Mouse (Mus musculus): ENCODE results near the gene Tmprss2.
A peak's percentile ranks its signal among the peaks of the same experiment; 100 is the strongest.

The Tmprss2 gene

DNA sequence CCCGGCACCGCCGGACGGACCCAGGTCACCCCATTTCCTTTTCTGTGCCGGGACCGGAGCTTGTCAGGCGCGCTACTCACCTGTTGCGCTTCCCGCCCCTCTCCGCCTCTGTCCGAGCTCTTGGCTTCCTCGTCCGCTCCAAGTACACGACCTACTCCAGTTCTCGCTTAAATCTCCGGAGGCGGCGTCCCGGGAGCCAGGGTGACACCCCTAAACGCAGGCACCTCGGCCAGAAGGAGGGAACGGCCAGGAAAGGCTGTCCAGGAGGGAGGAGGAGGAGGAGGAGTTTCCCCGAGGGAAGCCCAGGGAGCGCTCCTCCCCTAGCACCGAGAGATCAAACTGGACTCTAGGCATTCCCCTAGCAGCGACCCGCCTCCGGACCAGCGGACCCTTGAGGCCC lies at the start of gene Tmprss2:
TSS of gene Tmprss2 (minus strand) at position 257 of the 400 bp plus-strand sequence.
- no peak for DNase-seq (ENCODE audit: low read depth, low spot score)

DNA sequence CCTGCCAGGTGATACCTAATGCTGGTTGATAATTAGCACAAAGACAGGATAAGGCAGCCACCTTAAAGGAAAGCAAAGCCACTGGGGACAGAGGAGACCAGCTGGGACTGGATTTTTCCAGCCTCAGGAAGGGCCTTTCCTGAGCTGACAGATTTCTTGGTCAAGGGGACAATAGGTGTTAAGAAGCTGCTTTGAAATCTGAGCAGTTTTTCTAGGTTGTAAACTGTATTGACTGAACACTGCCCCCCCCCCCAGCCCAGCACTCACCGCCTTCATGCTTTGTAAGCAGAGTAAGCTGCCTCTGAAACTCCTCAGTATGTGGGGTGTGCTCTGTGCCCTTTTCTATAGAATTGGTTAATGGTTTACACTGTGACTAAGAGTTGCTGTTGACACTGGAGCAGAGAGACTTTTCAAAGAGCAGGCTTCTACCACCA lies 48.2 kb upstream of the Tmprss2 start:
- DNase-seq (ENCODE audit: low read depth, low spot score), result no peak

DNA sequence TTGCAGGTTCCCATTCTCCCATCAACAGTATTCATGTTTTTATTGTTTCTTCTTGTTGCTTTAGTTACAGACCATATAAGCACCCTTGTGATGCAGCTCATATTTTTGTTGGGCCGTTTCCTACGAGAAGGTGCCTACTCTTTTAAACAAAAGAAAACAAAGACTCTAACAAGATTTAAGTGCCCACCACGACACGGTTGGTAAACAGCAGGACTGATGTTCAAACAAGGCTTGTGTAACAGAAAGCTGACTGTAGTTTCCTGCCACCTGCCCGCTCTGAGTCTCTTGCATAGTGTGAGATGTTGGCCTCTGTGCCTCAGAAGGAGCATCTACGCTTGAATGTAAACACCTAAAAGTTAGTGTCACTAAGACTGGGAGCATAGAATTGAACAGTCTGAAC lies 47.5 kb upstream of the Tmprss2 start:
- DNase-seq (ENCODE audit: low read depth, low spot score), result no peak

DNA sequence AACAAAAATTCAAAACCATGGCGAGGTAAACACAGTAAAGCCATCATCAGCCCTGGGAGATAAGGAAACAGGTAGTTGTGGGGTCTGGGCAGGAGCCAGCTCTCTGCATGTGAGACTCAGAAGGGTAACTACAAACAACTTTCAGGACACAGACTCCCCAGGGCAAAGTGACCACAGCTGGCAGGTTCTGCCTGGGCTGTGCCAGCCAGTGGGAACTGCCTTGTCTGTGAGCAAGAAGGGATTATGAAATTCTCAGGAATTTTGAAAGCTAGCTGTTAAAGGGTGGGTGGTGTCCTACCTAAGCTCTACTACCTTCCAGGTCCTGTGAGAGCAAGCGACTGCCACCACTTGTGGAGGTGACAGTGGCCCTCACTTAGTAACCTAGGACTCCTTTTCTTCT lies 44.8 kb upstream of the Tmprss2 start:
- DNase-seq (ENCODE audit: low read depth, low spot score), result no peak

DNA sequence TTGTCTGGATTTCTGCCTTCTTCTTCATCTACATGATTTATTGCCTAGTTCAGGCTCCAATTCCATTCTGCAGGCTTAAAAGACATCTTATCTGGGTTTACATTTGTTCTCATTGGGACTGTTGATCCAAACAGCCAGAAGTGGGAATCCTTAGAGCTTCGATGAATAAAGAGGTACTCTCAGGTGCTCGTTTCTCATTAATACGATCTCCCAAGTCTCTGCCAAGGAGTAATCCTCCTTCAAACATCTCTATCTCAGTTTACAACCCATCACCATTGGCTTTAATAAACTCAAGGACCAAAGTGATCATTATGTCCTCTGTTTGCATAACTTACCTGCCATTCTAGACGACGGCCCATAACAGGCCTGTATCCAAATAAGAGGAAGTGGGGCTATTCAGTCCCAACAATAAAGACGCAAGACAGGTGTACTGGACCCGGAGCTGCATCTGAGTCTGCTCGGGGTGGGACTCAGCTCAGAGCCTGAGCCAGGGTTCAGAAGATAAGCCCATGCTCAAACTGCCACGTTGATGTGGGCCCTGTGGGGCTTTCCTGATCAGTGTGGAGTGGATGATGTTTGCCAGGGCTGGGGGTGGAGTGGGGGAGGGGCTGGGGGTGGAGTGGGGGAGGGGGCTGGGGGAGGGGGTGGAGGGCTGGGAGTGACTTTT lies 38.7 kb upstream of the Tmprss2 start:
- no peak for DNase-seq (ENCODE audit: low read depth, low spot score)

DNA sequence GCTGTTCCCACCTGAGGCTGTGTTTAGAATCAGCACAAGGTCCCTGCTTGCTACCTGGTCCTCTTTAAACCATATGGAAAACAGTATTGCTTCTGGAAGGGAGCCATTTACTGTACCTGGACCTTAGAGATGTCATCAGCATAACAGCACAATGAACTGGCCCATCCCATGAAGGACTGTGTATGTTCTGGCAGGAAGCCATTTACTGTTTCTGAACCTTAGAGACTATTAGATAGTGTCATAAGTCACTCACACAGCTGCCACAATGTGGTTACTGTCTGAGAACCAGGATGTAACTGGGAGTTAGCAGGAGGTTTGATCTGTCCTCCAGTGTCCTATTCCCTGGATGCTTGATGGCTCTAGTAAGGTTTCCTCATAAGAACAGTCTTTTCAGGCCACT lies 33.7 kb upstream of the Tmprss2 start:
- DNase-seq (ENCODE audit: low read depth, low spot score), result no peak

DNA sequence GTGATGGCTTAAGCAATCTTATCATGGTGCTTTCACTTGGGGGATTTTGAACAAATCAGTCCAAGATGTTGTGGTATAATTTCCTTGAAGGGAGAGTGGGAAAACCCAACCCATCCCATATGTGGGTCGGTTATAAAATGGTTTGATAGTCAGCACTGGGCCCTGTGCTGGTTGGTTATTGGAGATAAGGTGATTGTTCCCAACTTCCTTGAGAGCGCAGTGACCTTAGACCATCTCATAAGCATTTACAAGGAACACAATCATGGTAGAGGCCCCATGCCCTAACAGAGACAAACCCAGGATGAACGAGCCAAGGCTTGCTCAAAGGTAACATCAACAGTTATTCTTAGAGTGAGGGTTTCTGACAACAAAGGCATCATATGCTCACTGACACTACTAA lies 28.6 kb upstream of the Tmprss2 start:
- no peak for DNase-seq (ENCODE audit: low read depth, low spot score)

DNA sequence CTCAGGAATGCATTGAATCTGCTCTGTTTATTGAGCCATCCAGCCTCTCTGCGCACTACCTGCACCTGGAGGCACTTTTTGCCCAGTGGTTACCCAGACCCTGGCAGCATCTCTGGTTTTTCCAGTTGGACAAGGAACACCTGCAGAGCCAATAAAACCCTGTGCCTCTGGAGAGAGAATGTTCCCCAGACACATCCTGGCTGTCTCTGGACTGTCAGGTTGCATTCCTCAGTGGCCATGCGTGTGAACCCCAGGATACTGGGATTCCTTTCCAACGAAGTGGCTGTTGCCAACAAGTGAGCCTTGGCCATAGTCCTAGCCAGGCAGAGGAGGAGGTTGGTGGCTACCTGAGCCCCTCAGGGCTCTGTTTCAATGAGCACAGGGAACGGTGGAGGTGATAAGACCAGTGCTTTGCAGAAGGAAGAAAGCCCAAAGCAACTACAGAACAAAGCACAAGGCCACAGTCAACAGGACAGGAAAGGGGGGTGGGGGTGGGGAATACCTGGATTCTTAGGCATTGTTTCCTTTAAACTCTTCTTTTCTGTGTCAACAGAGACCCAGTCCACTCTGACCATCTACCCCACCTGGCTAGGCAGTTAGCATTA lies 22.0 kb upstream of the Tmprss2 start:
- no peak for DNase-seq (ENCODE audit: low read depth, low spot score)

DNA sequence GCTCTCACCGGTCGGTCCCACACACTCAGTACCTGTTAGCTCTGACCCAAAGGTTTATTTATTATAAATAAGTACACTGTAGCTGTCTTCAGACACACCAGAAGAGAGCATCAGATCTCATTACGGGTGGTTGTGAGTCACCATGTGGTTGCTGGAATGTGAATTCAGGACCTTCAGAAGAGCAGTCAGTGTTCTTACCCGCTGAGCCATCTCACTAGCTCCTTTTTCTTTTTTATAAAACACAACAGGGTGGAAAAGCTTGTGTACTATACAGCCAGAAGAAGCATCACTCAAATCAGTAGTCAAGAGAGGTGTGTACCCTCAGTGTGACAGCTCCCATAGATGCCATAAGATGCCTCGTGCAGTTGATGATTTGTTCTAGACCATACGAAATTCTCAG lies 12.2 kb upstream of the Tmprss2 start:
- no peak for DNase-seq (ENCODE audit: low read depth, low spot score)

DNA sequence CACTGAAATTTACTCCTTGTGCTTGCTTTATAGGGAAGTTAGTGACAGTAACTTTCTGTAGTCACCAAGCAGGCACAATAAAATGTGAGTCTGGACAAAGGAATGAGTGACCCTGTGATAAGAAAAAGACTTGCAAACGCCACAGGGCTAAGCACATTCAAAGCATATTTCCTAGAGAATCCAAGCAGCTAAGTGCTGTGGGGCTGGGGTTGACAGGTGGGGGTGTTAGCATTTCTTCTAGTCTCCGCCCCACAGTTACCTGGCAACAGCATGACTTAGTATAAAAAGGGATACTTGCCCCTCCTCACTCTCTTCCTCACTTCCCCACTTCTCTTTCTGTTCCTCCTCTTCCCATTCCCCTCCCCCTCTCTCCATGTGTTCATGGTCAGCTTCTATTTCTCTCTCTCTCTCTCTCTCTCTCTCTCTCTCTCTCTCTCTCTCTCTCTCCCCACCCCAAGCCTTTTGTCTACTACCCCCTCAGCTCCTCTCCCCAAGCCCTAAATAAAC lies 11.4 kb upstream of the Tmprss2 start:
- no peak for DNase-seq (ENCODE audit: low read depth, low spot score)

DNA sequence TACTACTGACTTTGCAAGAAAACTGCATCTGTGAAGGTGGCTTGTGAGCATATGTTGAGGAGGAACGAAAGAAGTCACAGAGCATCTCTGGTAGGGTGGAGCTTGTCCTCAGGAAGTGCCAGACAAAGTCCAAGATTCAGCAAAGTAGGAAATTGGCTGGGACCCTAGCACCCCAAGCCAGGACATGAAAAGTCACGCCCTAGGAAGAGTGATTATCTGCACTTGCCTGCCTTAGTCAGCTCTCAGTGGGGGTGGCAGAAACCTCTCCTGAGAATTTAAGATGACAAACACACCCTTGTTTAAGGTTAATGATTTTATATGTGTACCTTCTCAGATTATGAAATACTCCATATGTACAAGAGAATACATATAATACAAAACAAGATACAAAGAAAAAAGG lies 7.3 kb upstream of the Tmprss2 start:
- no peak for DNase-seq (ENCODE audit: low read depth, low spot score)

DNA sequence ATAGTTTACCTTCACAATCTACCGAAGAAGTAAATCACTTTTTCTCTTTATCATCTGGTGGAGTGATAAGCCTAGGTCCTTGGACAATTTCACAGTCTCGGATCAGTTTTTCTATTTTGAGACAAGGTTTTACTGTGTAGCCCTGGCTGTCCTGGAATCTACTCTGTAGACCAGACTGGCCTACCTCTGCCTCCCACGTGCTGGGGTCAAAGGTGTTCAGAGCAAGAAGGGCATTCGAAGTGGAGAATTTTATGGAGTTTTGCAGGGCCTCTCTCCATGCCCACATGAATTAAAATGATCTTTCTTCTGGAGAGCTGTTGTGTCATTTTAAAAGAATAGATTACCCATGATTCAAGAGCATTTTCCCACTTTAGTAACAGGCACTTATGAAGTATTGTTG lies 1.0 kb upstream of the Tmprss2 start:
- DNase-seq (ENCODE audit: low read depth, low spot score), result no peak

DNA sequence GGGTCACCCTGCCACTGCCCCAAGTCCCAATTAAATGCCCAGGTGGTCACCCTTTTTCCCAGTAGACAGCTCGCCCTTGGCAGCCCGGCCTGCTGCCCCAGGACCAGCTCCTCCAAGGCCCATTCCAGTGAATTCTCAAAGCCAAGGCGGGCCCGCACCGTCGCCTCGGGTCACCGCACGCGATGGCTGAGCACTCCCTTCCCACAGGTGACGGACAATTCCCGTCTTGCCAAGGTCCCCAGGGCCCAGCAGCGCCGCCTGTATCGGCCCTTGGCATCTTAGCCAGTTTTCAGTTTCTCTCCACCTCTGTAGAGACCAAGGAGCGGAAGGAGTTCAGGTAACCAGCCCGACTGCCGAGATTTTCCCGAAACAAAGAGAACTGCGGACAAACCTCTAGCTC lies 749 bp downstream of the Tmprss2 start:
- no peak for DNase-seq (ENCODE audit: low read depth, low spot score)

DNA sequence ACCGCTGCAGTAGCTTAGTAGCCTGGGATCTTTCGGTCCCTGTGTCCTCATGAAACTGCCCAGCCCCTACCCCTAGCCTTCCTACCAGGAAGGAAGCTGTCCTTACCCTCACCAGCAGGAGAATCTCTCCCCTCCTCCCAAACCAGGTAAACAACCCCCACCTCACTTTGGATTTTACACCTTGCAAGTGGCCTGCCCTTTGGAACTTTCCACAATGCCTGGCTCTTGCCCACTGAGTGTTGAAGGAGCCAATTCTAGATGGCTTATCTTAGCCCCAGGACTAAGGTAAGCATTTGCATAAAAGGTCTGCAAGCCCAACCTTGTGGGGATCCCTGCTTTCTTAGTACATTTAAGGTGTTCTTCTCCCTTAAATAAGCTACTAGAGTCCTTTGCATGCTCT lies 1.3 kb downstream of the Tmprss2 start:
- no peak for DNase-seq (ENCODE audit: low read depth, low spot score)

DNA sequence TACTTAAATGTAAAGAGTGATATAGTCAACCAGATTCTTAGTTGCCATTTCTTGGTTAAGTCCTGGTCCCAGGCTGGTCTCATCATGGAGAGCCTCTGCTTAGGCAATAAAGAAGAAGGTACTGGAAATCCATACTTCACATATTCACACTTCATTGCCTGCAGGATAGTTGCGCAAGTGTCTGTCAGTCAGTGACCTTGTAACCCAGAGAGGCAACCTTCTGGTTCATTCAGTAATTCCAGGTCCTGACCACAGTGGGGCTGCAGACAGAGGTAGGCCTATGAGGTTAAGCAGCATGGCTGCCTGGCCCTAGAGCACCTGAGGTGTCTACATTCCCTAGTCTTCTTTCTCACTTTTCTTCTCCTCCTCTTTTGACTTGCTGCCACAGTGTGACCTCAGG lies 3.0 kb downstream of the Tmprss2 start:
- no peak for DNase-seq (ENCODE audit: low read depth, low spot score)

DNA sequence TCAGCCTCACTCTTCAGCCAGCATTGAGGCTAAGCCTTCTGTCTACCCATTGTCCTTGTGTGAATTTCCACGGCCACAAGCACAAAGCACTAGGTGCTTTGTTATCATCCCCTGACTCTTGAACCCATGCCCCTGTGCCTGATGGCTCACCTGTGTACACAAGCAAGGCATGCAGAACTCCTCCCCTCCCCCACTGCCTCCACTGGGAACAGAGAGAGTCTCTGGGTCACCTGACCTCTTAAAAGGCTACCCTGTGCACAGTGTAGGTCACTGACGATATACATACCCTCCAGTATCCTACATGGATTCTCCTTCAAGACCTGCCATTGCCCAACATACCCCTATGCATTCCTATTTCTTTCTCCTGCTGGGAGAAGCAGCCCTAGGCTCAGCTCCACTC lies 4.2 kb downstream of the Tmprss2 start:
- DNase-seq (ENCODE audit: low read depth, low spot score), result no peak

DNA sequence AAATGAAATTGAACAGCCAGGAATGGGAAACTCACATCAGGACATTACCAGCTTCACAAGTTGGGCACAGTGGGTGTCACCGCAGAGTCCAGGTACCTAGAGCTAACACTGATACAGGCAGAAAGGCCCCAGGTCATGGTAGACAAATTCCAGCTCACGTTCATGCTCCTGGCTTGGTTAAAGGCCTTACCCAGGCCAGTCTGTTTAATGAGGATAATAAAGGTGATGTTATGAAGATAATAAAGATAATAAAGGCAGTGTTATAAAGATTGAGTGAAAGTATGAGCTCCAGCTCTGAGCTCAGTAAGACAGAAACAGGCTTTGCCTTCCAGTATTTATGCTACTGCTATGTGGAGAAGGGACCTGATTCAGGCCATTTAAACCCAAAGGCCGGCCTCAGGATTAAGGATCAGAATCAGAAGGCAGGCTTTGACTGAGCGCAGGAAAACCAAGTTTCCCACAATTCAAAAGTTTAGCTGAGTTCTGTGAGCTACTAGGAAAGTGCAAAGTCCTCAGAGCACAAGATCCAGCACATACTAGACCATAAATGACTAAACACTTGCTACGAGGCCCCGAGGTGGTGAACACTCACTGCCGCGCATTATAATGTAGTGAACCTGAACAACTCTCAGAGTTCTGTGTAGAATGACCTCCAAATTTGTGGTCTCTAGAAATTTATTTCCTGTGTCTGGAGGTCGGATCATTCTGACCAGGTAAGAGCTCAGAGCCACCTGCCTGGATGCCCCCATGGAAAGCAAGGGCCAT lies 4.9 kb downstream of the Tmprss2 start:
- DNase-seq (ENCODE audit: low read depth, low spot score), result no peak

DNA sequence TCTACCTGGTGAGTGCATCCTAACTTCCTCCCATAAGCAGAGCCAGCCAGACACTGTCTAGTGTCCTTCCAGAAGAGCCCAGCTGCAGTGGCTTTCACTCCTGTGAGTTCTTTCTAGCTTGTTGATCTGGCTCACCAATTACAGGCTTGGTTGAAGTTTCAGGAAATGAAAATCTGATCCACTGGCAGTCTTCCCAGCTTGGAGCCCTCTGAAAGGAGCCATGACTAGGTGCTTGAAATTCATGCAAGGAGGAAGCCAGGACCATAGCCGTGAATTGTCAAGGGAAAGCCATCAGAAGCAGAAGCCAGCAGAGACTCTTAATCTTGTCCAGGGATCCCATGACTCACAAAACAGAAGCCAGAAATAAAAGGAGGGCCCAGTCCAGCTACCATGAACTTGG lies 8.7 kb downstream of the Tmprss2 start:
- no peak for DNase-seq (ENCODE audit: low read depth, low spot score)

DNA sequence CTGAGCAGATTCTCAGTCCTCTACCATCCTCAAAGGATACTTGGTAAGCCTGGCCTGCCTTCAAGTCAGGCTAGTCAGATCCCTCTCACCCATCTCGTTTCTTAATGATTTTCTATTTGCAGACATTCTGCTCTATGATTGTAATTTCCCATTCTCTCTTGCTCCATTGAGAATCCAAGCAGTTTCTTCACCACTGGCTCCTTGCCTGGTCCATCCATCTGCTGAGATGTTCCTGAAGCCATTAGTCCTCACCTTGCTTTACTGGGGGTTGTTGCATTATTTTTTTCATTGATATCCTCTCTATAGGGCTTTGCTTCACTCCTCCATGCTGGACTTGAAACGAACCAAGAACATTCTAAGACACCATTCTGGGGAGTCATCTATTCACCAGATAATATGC lies 10.4 kb downstream of the Tmprss2 start:
- no peak for DNase-seq (ENCODE audit: low read depth, low spot score)

DNA sequence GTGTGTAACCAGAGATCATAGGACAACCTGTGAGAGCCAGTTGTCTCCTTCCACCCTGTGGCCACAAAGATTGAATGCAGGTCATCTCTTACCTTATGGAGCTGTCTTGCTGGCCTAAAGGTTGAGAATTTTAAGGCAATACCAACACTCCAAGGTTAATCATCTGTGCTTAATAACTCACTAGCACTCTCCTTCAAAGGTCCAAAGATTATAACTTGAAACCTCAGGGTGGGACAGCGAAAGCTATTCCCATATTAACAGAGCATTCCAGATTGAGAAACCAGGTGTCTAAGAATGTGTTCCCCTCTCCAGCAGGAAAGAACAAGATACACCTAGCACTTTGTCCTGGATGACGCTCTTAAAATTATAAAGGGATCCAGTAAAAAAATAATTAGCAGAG lies 12.9 kb downstream of the Tmprss2 start:
- no peak for DNase-seq (ENCODE audit: low read depth, low spot score)

DNA sequence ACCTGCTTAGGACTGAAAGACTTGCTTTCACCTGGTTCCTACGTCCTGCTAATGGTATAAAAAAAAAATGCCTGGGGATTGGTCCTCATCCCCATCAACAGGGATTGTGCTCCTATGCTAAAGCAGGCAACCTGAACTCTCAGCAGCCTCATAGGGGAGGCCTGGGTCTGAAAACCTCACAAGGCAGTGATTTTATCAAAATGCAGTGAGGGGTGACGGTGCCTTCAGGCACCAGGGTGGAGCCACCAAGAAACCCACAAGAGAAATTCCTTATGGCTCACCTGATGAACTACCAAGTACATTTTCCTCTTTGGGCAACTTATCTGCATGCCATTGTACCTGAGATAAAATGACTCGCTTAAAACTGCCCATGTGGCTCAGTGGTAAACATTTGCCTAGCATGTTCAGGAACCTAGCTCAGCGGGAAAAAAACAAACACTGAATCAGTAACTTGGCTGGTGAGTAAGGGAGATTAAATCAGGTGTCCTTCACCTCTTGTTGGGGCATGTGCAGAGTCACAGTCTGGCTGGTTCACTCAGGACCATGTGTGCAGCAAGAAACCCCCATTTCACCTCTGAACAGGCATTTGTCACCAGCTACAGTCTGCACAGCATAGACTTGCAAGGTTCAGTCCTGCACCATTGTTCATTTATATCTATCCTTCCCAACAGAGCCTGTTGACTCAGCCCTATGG lies 17.0 kb downstream of the Tmprss2 start:
- DNase-seq (ENCODE audit: low read depth, low spot score), result no peak

DNA sequence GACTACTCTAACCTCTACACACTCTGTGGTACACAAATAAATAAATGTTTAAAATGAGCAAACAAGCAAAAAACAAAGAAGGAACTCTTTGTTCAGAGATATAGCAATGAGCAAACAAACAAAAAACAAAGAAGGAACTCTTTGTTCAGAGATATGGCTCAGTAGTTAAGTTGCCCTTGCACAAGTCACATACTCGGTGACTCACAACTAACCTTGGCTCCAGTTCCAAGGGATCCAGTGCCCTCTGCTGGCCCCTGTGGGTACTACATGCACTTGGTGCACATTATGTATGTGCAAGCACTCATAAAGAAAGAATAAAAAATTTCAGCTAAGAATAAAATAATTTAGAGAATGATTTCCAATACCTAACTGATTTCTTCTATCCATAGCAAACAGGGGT lies 17.9 kb downstream of the Tmprss2 start:
- DNase-seq (ENCODE audit: low read depth, low spot score), result peak; percentile 71

All from embryo, embryonic 11.5 days (tissue).